Mouse (Mus musculus) cerebellum, postnatal 10 days (tissue): ENCODE results near the gene Camk2b.

Source experiments
- DNase-seq, 2 experiments: peaks; one replicate each; pipeline ENCODE4 v3.0.0; 2021; ENCODE audit warnings: mixed read lengths in 2 of 2

Camk2b gene

GRCm38 (mm10) chr11:6050066-6050560 lies 16.0 kb downstream of the Camk2b start:
- DNase-seq = peak; percentile 73

- DNase-seq = no peak
Observed at GRCm38 (mm10) chr11:6048208-6048607, 18.0 kb downstream of the Camk2b start.

- DNase-seq = peak; percentile 2 to 4
Observed at GRCm38 (mm10) chr11:6038929-6039328, 27.2 kb downstream of the Camk2b start.

- DNase-seq = peak; percentile 18 to 38
Observed at GRCm38 (mm10) chr11:6037686-6038085, 28.5 kb downstream of the Camk2b start.

GRCm38 (mm10) chr11:6037198-6037597 lies 29.0 kb downstream of the Camk2b start:
- DNase-seq = peak; percentile 72 to 74

- DNase-seq = peak; percentile 35 to 40
Observed at GRCm38 (mm10) chr11:6036477-6036876, 29.7 kb downstream of the Camk2b start.

GRCm38 (mm10) chr11:6035521-6035920 lies 30.6 kb downstream of the Camk2b start:
- peak; percentile 70 to 74 for DNase-seq

GRCm38 (mm10) chr11:6034740-6035139 lies 31.4 kb downstream of the Camk2b start:
- DNase-seq = no peak

GRCm38 (mm10) chr11:6033801-6034200 lies 32.4 kb downstream of the Camk2b start:
- peak in 1 of 2 experiments; percentile 3 for DNase-seq

- DNase-seq = peak; percentile 72 to 80
Observed at GRCm38 (mm10) chr11:6033147-6033546, 33.0 kb downstream of the Camk2b start.

- peak; percentile 97 to 98 for DNase-seq
Observed at GRCm38 (mm10) chr11:6030650-6031049, 35.5 kb downstream of the Camk2b start.

- DNase-seq = peak; percentile 6 to 13
Observed at GRCm38 (mm10) chr11:6029790-6030189, 36.4 kb downstream of the Camk2b start.

GRCm38 (mm10) chr11:6028911-6029310 lies 37.3 kb downstream of the Camk2b start:
- peak; percentile 26 to 44 for DNase-seq

GRCm38 (mm10) chr11:6026361-6026760 lies 39.8 kb downstream of the Camk2b start:
- DNase-seq = peak; percentile 83 to 87

- peak; percentile 56 to 73 for DNase-seq
Observed at GRCm38 (mm10) chr11:6024923-6025652, 41.1 kb downstream of the Camk2b start.

GRCm38 (mm10) chr11:6020897-6021839 lies 45.0 kb downstream of the Camk2b start:
- peak in 1 of 2 experiments; percentile 23 for DNase-seq

GRCm38 (mm10) chr11:6020360-6020759 lies 45.8 kb downstream of the Camk2b start:
- DNase-seq = peak in 1 of 2 experiments; percentile 6

- DNase-seq = no peak
Observed at GRCm38 (mm10) chr11:6018218-6019010, 47.7 kb downstream of the Camk2b start.

- no peak for DNase-seq
Observed at GRCm38 (mm10) chr11:6017484-6018140, 48.5 kb downstream of the Camk2b start.

GRCm38 (mm10) chr11:6016797-6017395 lies 49.3 kb downstream of the Camk2b start:
- peak in 1 of 2 experiments; percentile 31 for DNase-seq

GRCm38 (mm10) chr11:6016368-6016767 lies 49.8 kb downstream of the Camk2b start:
- DNase-seq = peak in 1 of 2 experiments; percentile 72
